Mouse (Mus musculus): ENCODE results near the gene Pfdn5. TPM values are rescaled to one million over a fixed set of nuclear protein-coding genes. Genes with fewer than 3 reads are reported as not detected.
A peak's percentile ranks its signal among the peaks of the same experiment; 100 is the strongest.

Pfdn5 gene
- total and polyA plus RNA-seq, 3 experiments = 265 to 356 (median 296) TPM

- Histone ChIP-seq H3K36me3 (replicated peaks in 1 of 2; ENCODE audit: control insufficient read depth in 1 of 2, insufficient read depth in 1 of 2, low read length in 1 of 2) (peaks cover 61 to 89% of the 10 kb centered on the region in 2 experiments), H3K4me1 (ENCODE audit: control insufficient read depth in 1 of 2, insufficient read depth in 2 of 2) (no peaks in the 10 kb centered on the region), H3K9ac (ENCODE audit: insufficient read depth, low read depth) (no peak overlapping the region), H3K4me2 (ENCODE audit: insufficient read depth, low read depth, poor library complexity, severe bottlenecking) (no peak overlapping the region), H3K79me2 (replicated peaks; ENCODE audit: control insufficient read depth, extremely low read depth, insufficient read depth, poor library complexity, severe bottlenecking) (no peaks in the 10 kb centered on the region), H3K27ac (ENCODE audit: insufficient read depth, low read depth) (no peak overlapping the region), H3K9me3 (replicated peaks; ENCODE audit: low read length) (no peaks in the 10 kb centered on the region), H3K27me3 (replicated peaks) (no peaks in the 10 kb centered on the region), H3K4me3 (replicated peaks in 1 of 3; ENCODE audit: low read depth in 2 of 3, low read length in 2 of 3, poor library complexity in 1 of 3) (no peak overlapping the region)
- TF ChIP-seq MAZ (IDR thresholded peaks at IDR 0.05; ENCODE audit: low read depth, low read length) = no peak
- no peak for TF ChIP-seq E2F4 (IDR thresholded peaks at IDR 0.05; ENCODE audit: insufficient replicate concordance, low read depth, low read length)
- no peak for TF ChIP-seq CTCF (conservative IDR thresholded peaks at IDR 0.05 in 1 of 2, IDR thresholded peaks at IDR 0.05 in 1 of 2; ENCODE audit: low read depth in 2 of 2, low read length in 2 of 2)
- TF ChIP-seq CHD1 (IDR thresholded peaks at IDR 0.05; ENCODE audit: low read depth, low read length) = no peak
- TF ChIP-seq UBTF (IDR thresholded peaks at IDR 0.05; ENCODE audit: low read depth, low read length) = no peak
- in situ Hi-C loops (cut with MboI; ENCODE audit: low pct_ligation_motif_present, low pct_unique_long_range_greater_than_20kb, low sequenced_read_pairs) (no loop called here), dilution Hi-C loops (cut with MboI; ENCODE audit: extremely low pct_ligation_motif_present, extremely low pct_unique_long_range_greater_than_20kb, low sequenced_read_pairs) (no loop called here)
- no peak for DNase-seq (ENCODE audit: extremely low read depth)
These were observed 13.7 kb downstream of the Pfdn5 start for GRCm38 (mm10) chr15:102339612-102340011.

- Histone ChIP-seq H3K36me3 (replicated peaks in 1 of 2; ENCODE audit: control insufficient read depth in 1 of 2, insufficient read depth in 1 of 2, low read length in 1 of 2) (peaks cover 68 to 92% of the 10 kb centered on the region in 2 experiments), H3K27me3 (replicated peaks) (no peaks in the 10 kb centered on the region), H3K4me3 (replicated peaks in 1 of 3; ENCODE audit: low read depth in 2 of 3, low read length in 2 of 3, poor library complexity in 1 of 3) (no peak overlapping the region), H3K9ac (ENCODE audit: insufficient read depth, low read depth) (no peak overlapping the region), H3K9me3 (replicated peaks; ENCODE audit: low read length) (no peaks in the 10 kb centered on the region), H3K27ac (ENCODE audit: insufficient read depth, low read depth) (no peak overlapping the region), H3K4me2 (ENCODE audit: insufficient read depth, low read depth, poor library complexity, severe bottlenecking) (no peak overlapping the region), H3K4me1 (ENCODE audit: control insufficient read depth in 1 of 2, insufficient read depth in 2 of 2) (no peaks in the 10 kb centered on the region), H3K79me2 (replicated peaks; ENCODE audit: control insufficient read depth, extremely low read depth, insufficient read depth, poor library complexity, severe bottlenecking) (no peaks in the 10 kb centered on the region)
- TF ChIP-seq SMC3 (IDR thresholded peaks at IDR 0.05; ENCODE audit: low read depth, low read length) = peak; percentile 78
- TF ChIP-seq MAFK (IDR thresholded peaks at IDR 0.05; ENCODE audit: insufficient replicate concordance, low read length) = no peak
- peak; percentile 44 for TF ChIP-seq RAD21 (IDR thresholded peaks at IDR 0.05; ENCODE audit: low read depth, low read length)
- peak; percentile 74 to 88 for TF ChIP-seq CTCF (conservative IDR thresholded peaks at IDR 0.05 in 1 of 2, IDR thresholded peaks at IDR 0.05 in 1 of 2; ENCODE audit: low read depth in 2 of 2, low read length in 2 of 2)
- no peak for TF ChIP-seq IRF4 (IDR thresholded peaks at IDR 0.05; ENCODE audit: low read depth, low read length)
- dilution Hi-C loops (cut with MboI; ENCODE audit: extremely low pct_ligation_motif_present, extremely low pct_unique_long_range_greater_than_20kb, low sequenced_read_pairs) = no loop called here
- DNase-seq (ENCODE audit: extremely low read depth) = peak; percentile 80
- in situ Hi-C loops (cut with MboI; ENCODE audit: low pct_ligation_motif_present, low pct_unique_long_range_greater_than_20kb, low sequenced_read_pairs) = no loop called here
These were observed 15.7 kb downstream of the Pfdn5 start for GRCm38 (mm10) chr15:102341580-102341979.

- no peak overlapping the region for H3K9ac ChIP-seq (ENCODE audit: insufficient read depth, low read depth)
- H3K9me3 ChIP-seq (replicated peaks; ENCODE audit: low read length) = no peaks in the 10 kb centered on the region
- no peak overlapping the region for H3K4me3 ChIP-seq (replicated peaks in 1 of 3; ENCODE audit: low read depth in 2 of 3, low read length in 2 of 3, poor library complexity in 1 of 3)
- in situ Hi-C loops (cut with MboI; ENCODE audit: low pct_ligation_motif_present, low pct_unique_long_range_greater_than_20kb, low sequenced_read_pairs) = no loop called here
- peaks cover 7% of the 10 kb centered on the region for H3K79me2 ChIP-seq (replicated peaks; ENCODE audit: control insufficient read depth, extremely low read depth, insufficient read depth, poor library complexity, severe bottlenecking)
- H3K4me1 ChIP-seq (ENCODE audit: control insufficient read depth in 1 of 2, insufficient read depth in 2 of 2) = peaks cover 0 to 8% of the 10 kb centered on the region in 2 experiments; a peak in 3 of 4 replicates
- peak; percentile 55 for TF ChIP-seq ZNF384 (IDR thresholded peaks at IDR 0.05; ENCODE audit: low read depth, low read length)
- no peak for TF ChIP-seq MXI1 (IDR thresholded peaks at IDR 0.05; ENCODE audit: low read depth, low read length)
- no peak for TF ChIP-seq SMC3 (IDR thresholded peaks at IDR 0.05; ENCODE audit: low read depth, low read length)
- no peak for TF ChIP-seq NRF1 (IDR thresholded peaks at IDR 0.05; ENCODE audit: low read depth, low read length)
- no peak overlapping the region for H3K27ac ChIP-seq (ENCODE audit: insufficient read depth, low read depth)
- no peaks in the 10 kb centered on the region for H3K27me3 ChIP-seq (replicated peaks)
- H3K4me2 ChIP-seq (ENCODE audit: insufficient read depth, low read depth, poor library complexity, severe bottlenecking) = no peak overlapping the region
- no peak for DNase-seq (ENCODE audit: extremely low read depth)
- peaks cover 49 to 82% of the 10 kb centered on the region in 2 experiments for H3K36me3 ChIP-seq (replicated peaks in 1 of 2; ENCODE audit: control insufficient read depth in 1 of 2, insufficient read depth in 1 of 2, low read length in 1 of 2)
- dilution Hi-C loops (cut with MboI; ENCODE audit: extremely low pct_ligation_motif_present, extremely low pct_unique_long_range_greater_than_20kb, low sequenced_read_pairs) = no loop called here
These were observed 18.6 kb downstream of the Pfdn5 start for GRCm38 (mm10) chr15:102344490-102344889.
